In the genomic region with DNA sequence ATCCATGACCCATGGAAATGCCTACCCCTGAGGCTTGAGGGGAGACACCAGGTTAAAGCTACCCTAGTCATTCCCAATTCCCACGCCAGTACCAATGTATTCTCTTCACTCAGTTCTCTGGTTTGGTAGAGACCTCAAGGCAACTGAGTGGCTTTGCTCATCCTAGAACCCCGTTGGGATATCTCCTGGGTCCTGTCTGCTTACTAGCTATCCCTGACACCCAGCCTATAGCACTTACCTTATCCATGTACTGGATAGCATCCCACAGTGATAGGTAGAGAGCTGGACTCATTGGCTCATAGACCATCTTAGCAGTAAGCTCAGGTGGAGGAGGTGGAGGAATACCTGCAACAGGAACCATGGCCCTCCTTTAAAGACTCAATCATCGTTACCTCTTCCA, we compare ENCODE assay signal across 31 mouse cellular contexts. TPM values are rescaled to one million over a fixed set of nuclear protein-coding genes. Genes with fewer than 3 reads are reported as not detected.
"Had no signal": no experiment of that assay in that cellular context is flagged by ENCODE, and none has a peak within 500 bp of the region (broad histone marks: within the 10 kb centered on the region; RNA-seq: fewer than 3 reads in every experiment).

No protein-coding gene starts in this region.

- H3K27ac ChIP-seq: embryonic facial prominence, embryonic 10.5 days; embryonic facial prominence, embryonic 12.5 days; embryonic facial prominence, embryonic 13.5 days; embryonic facial prominence, embryonic 15.5 days; forebrain, embryonic 10.5 days; forebrain, embryonic 12.5 days; forebrain, embryonic 13.5 days; forebrain, embryonic 15.5 days; gastrocnemius, adult 2 months; heart, adult 2 months had no signal

- H3K9ac ChIP-seq: embryonic facial prominence, embryonic 12.5 days; embryonic facial prominence, embryonic 13.5 days; embryonic facial prominence, embryonic 15.5 days; forebrain, embryonic 12.5 days; forebrain, embryonic 13.5 days; forebrain, embryonic 15.5 days; forebrain, postnatal 0 days had no signal

- H3K36me3 ChIP-seq: embryonic facial prominence, embryonic 10.5 days; embryonic facial prominence, embryonic 12.5 days; embryonic facial prominence, embryonic 13.5 days; embryonic facial prominence, embryonic 15.5 days; forebrain, embryonic 10.5 days; forebrain, embryonic 12.5 days had no signal

- H3K9me3 ChIP-seq: embryonic facial prominence, embryonic 10.5 days; embryonic facial prominence, embryonic 12.5 days; embryonic facial prominence, embryonic 13.5 days; embryonic facial prominence, embryonic 15.5 days; forebrain, embryonic 10.5 days; forebrain, embryonic 12.5 days; forebrain, embryonic 13.5 days; forebrain, embryonic 15.5 days had no signal

- H3K4me1 ChIP-seq: embryonic facial prominence, embryonic 10.5 days; embryonic facial prominence, embryonic 12.5 days; embryonic facial prominence, embryonic 13.5 days; embryonic facial prominence, embryonic 15.5 days; forebrain, embryonic 10.5 days; forebrain, embryonic 12.5 days; forebrain, embryonic 13.5 days; forebrain, embryonic 15.5 days had no signal

- H3K27me3 ChIP-seq: embryonic facial prominence, embryonic 12.5 days; embryonic facial prominence, embryonic 13.5 days; embryonic facial prominence, embryonic 15.5 days; forebrain, embryonic 12.5 days; forebrain, embryonic 13.5 days; forebrain, embryonic 15.5 days had no signal

- DNase-seq: cerebellum, adult 2 months; cerebellum, adult 8-10 months; cerebellum, adult 9-10 months; cerebellum, adult 9-11 months; cerebellum, postnatal 10 days; cerebellum, postnatal 14 days; cerebellum, postnatal 25 days; cerebellum, postnatal 36 days; embryo, embryonic 11 days; forebrain, postnatal 0 days; gastrocnemius, adult 2 months; gastrocnemius, postnatal 10 days; gastrocnemius, postnatal 14 days; gastrocnemius, postnatal 25 days; gastrocnemius, postnatal 36 days; heart, adult 18-20 months; heart, adult 2 months had no signal

- ATAC-seq: forebrain, embryonic 13.5 days; forebrain, embryonic 14.5 days; forebrain, embryonic 15.5 days; forebrain, embryonic 16.5 days; forebrain, postnatal 0 days had no signal

- H3K4me3 ChIP-seq: embryonic facial prominence, embryonic 10.5 days; embryonic facial prominence, embryonic 12.5 days; embryonic facial prominence, embryonic 13.5 days; embryonic facial prominence, embryonic 15.5 days; erythroblast, embryonic 14.5 days; forebrain, embryonic 10.5 days; forebrain, embryonic 12.5 days; forebrain, embryonic 13.5 days; forebrain, embryonic 15.5 days; gastrocnemius, adult 2 months; heart, adult 2 months had no signal

- H3K4me2 ChIP-seq: embryonic facial prominence, embryonic 12.5 days; embryonic facial prominence, embryonic 13.5 days; embryonic facial prominence, embryonic 15.5 days; forebrain, embryonic 12.5 days; forebrain, embryonic 13.5 days; forebrain, embryonic 15.5 days had no signal

RNA-seq across cellular contexts. Expression of a gene that starts 34.7 kb away (rescaled TPM):
- total RNA-seq: common myeloid progenitor, adult 5-6 weeks; granulocyte monocyte progenitor cell, adult 5-6 weeks; heart, adult 18-20 months; heart, adult 2 months had no signal
- polyA plus RNA-seq: erythroblast, embryonic 14.5 days; gonadal fat pad, adult 2 months; heart, adult 2 months had no signal

RNA-seq across cellular contexts. Expression of a gene that starts 38.1 kb away (rescaled TPM):
- total RNA-seq: common myeloid progenitor, adult 5-6 weeks had no signal
- polyA plus RNA-seq: erythroblast, embryonic 14.5 days had no signal
